Mouse (Mus musculus) lung, embryonic 14.5 days (tissue): Measurements from ENCODE around the gene Rad9b. TPM values are rescaled to one million over a fixed set of nuclear protein-coding genes. Genes with fewer than 3 reads are reported as not detected.

Experiments used
- ATAC-seq: fragments of 200-750 bp; cut with Nextera tagmentation; 2 replicates; pipeline ENCODE4 v1.8.0; 2017; ENCODE audit warnings: mild to moderate bottlenecking, moderate TSS enrichment, moderate library complexity; ENCODE audit not compliant: insufficient read depth
- DNase-seq: peaks from one replicate; pipeline ENCODE4 v3.0.0-alpha.2; 2015
- H3K27ac ChIP-seq: fragments of 300-500 bp; sonication (generic); 2 replicates; pipeline ENCODE4 v1.5.1; 2014; ENCODE audit warnings: low read depth, mild to moderate bottlenecking, moderate library complexity
- H3K27me3 ChIP-seq: fragments of 300-500 bp; sonication (generic); 2 replicates; pipeline ENCODE4 v1.6.1; 2014; ENCODE audit warnings: low read length, control low read depth; ENCODE audit not compliant: insufficient read depth
- H3K36me3 ChIP-seq: fragments of 300-500 bp; sonication (generic); 2 replicates; pipeline ENCODE4 v1.6.1; 2014; ENCODE audit warnings: control low read depth; ENCODE audit not compliant: insufficient read depth
- H3K4me1 ChIP-seq: fragments of 300-500 bp; sonication (generic); 2 replicates; pipeline ENCODE4 v1.6.1; 2014; ENCODE audit warnings: antibody characterized with exemption, control low read depth; ENCODE audit not compliant: insufficient read depth
- H3K4me2 ChIP-seq: fragments of 300-500 bp; sonication (generic); 2 replicates; pipeline ENCODE4 v1.6.1; 2014; ENCODE audit warnings: mild to moderate bottlenecking
- H3K4me3 ChIP-seq: fragments of 300-500 bp; sonication (generic); 2 replicates; pipeline ENCODE4 v1.5.1; 2014; ENCODE audit warnings: low read depth, low read length
- H3K9ac ChIP-seq: fragments of 300-500 bp; sonication (generic); 2 replicates; pipeline ENCODE4 v1.6.1; 2014
- H3K9me3 ChIP-seq: fragments of 300-500 bp; sonication (generic); 2 replicates; pipeline ENCODE4 v1.6.1; 2016; ENCODE audit warnings: low read depth, low read length, control low read depth
- CTCF ChIP-seq: IDR thresholded peaks from 2 replicates; pipeline ENCODE4 v1.5.1; 2016; ENCODE audit warnings: antibody characterized with exemption, low read depth
- WGBS: fragments of 180-500 bp; shearing (Covaris S2); extraction: QIAGEN DNeasy Blood & Tissue Kit; methylation state at CpG from one replicate; pipeline ENCODE4 v1.1.7; 2014; 5-methylcytosine and 5-hydroxymethylcytosine counted together
- polyA plus RNA-seq: library from polyadenylated mRNA; unstranded; fragments of >200 nt; fragmentation: Nextera tagmentation; extraction: Ambion mirVana; gene quantifications from 2 replicates; pipeline ENCODE4 v1.2.1, GENCODE M21; 2014

Rad9b gene
- polyA plus RNA-seq, 1 experiment from 2014 or later, result 5.3 TPM

GRCm38 (mm10) chr5:122284183-122285028 lies 69.6 kb downstream of the Rad9b start, which contains the start of gene Pptc7:
Pptc7 (plus strand) TSS chr5:122284365.
- Histone ChIP-seq H3K4me1 (peaks cover 20% of the 10 kb centered on the region), H3K36me3 (no peaks in the 10 kb centered on the region), H3K27me3 (no peaks in the 10 kb centered on the region), H3K4me2 (peak within 1 kb of the TSS; percentile 83), H3K4me3 (peak within 1 kb of the TSS; percentile 99), H3K9me3 (no peaks in the 10 kb centered on the region), H3K9ac (peak within 1 kb of the TSS; percentile 76), H3K27ac (peak within 1 kb of the TSS; percentile 74; the same call in 1 of the 2 replicates)
- DNase-seq, result peak; percentile 93
- peak; percentile 90 for ATAC-seq
- WGBS, result under 1% methylated on average over 68 of the region's 114 CpGs
- no peak for TF ChIP-seq CTCF

- WGBS, result 10% methylated on average over 2 of the region's 2 CpGs
- Histone ChIP-seq H3K36me3 (no peaks in the 10 kb centered on the region), H3K27me3 (no peaks in the 10 kb centered on the region), H3K4me1 (peaks cover 20% of the 10 kb centered on the region), H3K4me3 (peak overlapping the region; percentile 99), H3K9me3 (no peaks in the 10 kb centered on the region), H3K9ac (peak overlapping the region; percentile 33; the same call in 1 of the 2 replicates), H3K27ac (no peak overlapping the region; the same call in 1 of the 2 replicates), H3K4me2 (peak overlapping the region; percentile 83)
- TF ChIP-seq CTCF, result no peak
- no peak for DNase-seq
- no peak for ATAC-seq
These were observed 70.2 kb downstream of the Rad9b start for GRCm38 (mm10) chr5:122283828-122284182.

- Histone ChIP-seq H3K36me3 (no peaks in the 10 kb centered on the region), H3K4me1 (peaks cover 19% of the 10 kb centered on the region), H3K4me3 (peak overlapping the region; percentile 8), H3K9ac (peak overlapping the region; percentile 16; the same call in 1 of the 2 replicates), H3K27ac (peak overlapping the region; percentile 63; the same call in 1 of the 2 replicates), H3K9me3 (no peaks in the 10 kb centered on the region), H3K27me3 (no peaks in the 10 kb centered on the region), H3K4me2 (peak overlapping the region; percentile 55)
- WGBS, result 21% methylated on average over 19 of the region's 19 CpGs
- peak; percentile 62 for DNase-seq
- no peak for TF ChIP-seq CTCF
- ATAC-seq, result no peak
These were observed 73.1 kb downstream of the Rad9b start for GRCm38 (mm10) chr5:122280827-122281462.

GRCm38 (mm10) chr5:122280422-122280826 lies 73.6 kb downstream of the Rad9b start:
- H3K4me3 ChIP-seq, result peak overlapping the region; percentile 8
- H3K4me1 ChIP-seq, result peaks cover 14% of the 10 kb centered on the region
- no peaks in the 10 kb centered on the region for H3K9me3 ChIP-seq
- peak overlapping the region; percentile 63; the same call in 1 of the 2 replicates for H3K27ac ChIP-seq
- WGBS, result 18% methylated on average over 6 of the region's 6 CpGs
- no peak for ATAC-seq
- H3K36me3 ChIP-seq, result no peaks in the 10 kb centered on the region
- peak; percentile 44 for DNase-seq
- no peaks in the 10 kb centered on the region for H3K27me3 ChIP-seq
- peak overlapping the region; percentile 55 for H3K4me2 ChIP-seq
- TF ChIP-seq CTCF, result peak; percentile 34; the same call in 1 of the 2 replicates
- H3K9ac ChIP-seq, result peak overlapping the region; percentile 16; the same call in 1 of the 2 replicates

- 63% methylated on average over 12 of the region's 12 CpGs for WGBS
These were observed 74.1 kb downstream of the Rad9b start for GRCm38 (mm10) chr5:122279799-122280421.

GRCm38 (mm10) chr5:122278946-122279345 lies 75.1 kb downstream of the Rad9b start:
- no peaks in the 10 kb centered on the region for H3K36me3 ChIP-seq
- no peak for TF ChIP-seq CTCF
- H3K4me2 ChIP-seq, result no peak overlapping the region
- no peak overlapping the region for H3K9ac ChIP-seq
- ATAC-seq (no peak), DNase-seq (no peak)
- H3K27me3 ChIP-seq, result no peaks in the 10 kb centered on the region
- H3K9me3 ChIP-seq, result no peaks in the 10 kb centered on the region
- H3K4me1 ChIP-seq, result peaks cover 14% of the 10 kb centered on the region
- WGBS, result 80% methylated on average over 7 of the region's 7 CpGs
- no peak overlapping the region for H3K27ac ChIP-seq
- no peak overlapping the region for H3K4me3 ChIP-seq

More at GRCm38 (mm10) chr5:122279799-122280421, 74.1 kb downstream of the Rad9b start:
- Histone ChIP-seq H3K4me1 (peaks cover 14% of the 10 kb centered on the region), H3K36me3 (no peaks in the 10 kb centered on the region), H3K4me3 (no peak overlapping the region), H3K9ac (peak overlapping the region; percentile 16; the same call in 1 of the 2 replicates), H3K4me2 (no peak overlapping the region), H3K9me3 (no peaks in the 10 kb centered on the region), H3K27ac (peak overlapping the region; percentile 63; the same call in 1 of the 2 replicates), H3K27me3 (no peaks in the 10 kb centered on the region)
- DNase-seq (no peak), ATAC-seq (no peak)
- no peak for TF ChIP-seq CTCF
